22 mouse cellular contexts compared by ENCODE assay signal in genomic region chr15:57052287-57052686, GRCm38 (mm10).
"Had no signal": no experiment of that assay in that cellular context is flagged by ENCODE, and none has a peak within 500 bp of the region (broad histone marks: within the 10 kb centered on the region; RNA-seq: fewer than 3 reads in every experiment).

No protein-coding gene starts in this region.

- H3K36me3 ChIP-seq: limb, embryonic 10.5 days; limb, embryonic 13.5 days; liver, embryonic 12.5 days; liver, embryonic 15.5 days; lung, embryonic 15.5 days; neural tube, embryonic 13.5 days; stomach, embryonic 15.5 days had no signal

- ATAC-seq: liver, embryonic 12.5 days; midbrain, embryonic 16.5 days had no signal

- H3K4me1 ChIP-seq: liver, embryonic 12.5 days; liver, embryonic 15.5 days; lung, embryonic 15.5 days; neural tube, embryonic 13.5 days; stomach, embryonic 15.5 days had no signal

- H3K27me3 ChIP-seq: limb, embryonic 13.5 days; liver, embryonic 12.5 days; liver, embryonic 15.5 days; lung, embryonic 15.5 days; neural tube, embryonic 13.5 days; stomach, embryonic 15.5 days had no signal

- H3K4me2 ChIP-seq: liver, embryonic 12.5 days; liver, embryonic 15.5 days; lung, embryonic 15.5 days; midbrain, embryonic 11.5 days; neural tube, embryonic 13.5 days; stomach, embryonic 15.5 days had no signal

- H3K27ac ChIP-seq: kidney, postnatal 0 days; layer of hippocampus, adult 2 months; limb, embryonic 10.5 days; limb, embryonic 13.5 days; liver, embryonic 12.5 days; liver, embryonic 15.5 days; lung, embryonic 15.5 days; neural tube, embryonic 13.5 days; stomach, embryonic 15.5 days had no signal

- H3K9me3 ChIP-seq: limb, embryonic 10.5 days; limb, embryonic 13.5 days; liver, embryonic 12.5 days; liver, embryonic 15.5 days; lung, embryonic 15.5 days; neural tube, embryonic 13.5 days; stomach, embryonic 15.5 days had no signal

- H3K4me3 ChIP-seq: layer of hippocampus, adult 2 months; limb, embryonic 10.5 days; limb, embryonic 13.5 days; liver, embryonic 12.5 days; liver, embryonic 15.5 days; lung, embryonic 15.5 days; myocyte; neural tube, embryonic 13.5 days; stomach, embryonic 15.5 days had no signal

- DNase-seq: kidney, postnatal 25 days; layer of hippocampus, adult 9-11 months; liver; lung, adult 18-20 months; lung, postnatal 10 days; lung, postnatal 4 days; retina, postnatal 1 day; right cerebral cortex, postnatal 25 days; spleen, adult 18-20 months; thymus, postnatal 25 days had no signal

- H3K9ac ChIP-seq: limb, embryonic 13.5 days; liver, embryonic 12.5 days; liver, embryonic 15.5 days; lung, embryonic 15.5 days; neural tube, embryonic 13.5 days; stomach, embryonic 15.5 days had no signal
